Mouse (Mus musculus): ENCODE results near the gene Phf20.

DNA sequence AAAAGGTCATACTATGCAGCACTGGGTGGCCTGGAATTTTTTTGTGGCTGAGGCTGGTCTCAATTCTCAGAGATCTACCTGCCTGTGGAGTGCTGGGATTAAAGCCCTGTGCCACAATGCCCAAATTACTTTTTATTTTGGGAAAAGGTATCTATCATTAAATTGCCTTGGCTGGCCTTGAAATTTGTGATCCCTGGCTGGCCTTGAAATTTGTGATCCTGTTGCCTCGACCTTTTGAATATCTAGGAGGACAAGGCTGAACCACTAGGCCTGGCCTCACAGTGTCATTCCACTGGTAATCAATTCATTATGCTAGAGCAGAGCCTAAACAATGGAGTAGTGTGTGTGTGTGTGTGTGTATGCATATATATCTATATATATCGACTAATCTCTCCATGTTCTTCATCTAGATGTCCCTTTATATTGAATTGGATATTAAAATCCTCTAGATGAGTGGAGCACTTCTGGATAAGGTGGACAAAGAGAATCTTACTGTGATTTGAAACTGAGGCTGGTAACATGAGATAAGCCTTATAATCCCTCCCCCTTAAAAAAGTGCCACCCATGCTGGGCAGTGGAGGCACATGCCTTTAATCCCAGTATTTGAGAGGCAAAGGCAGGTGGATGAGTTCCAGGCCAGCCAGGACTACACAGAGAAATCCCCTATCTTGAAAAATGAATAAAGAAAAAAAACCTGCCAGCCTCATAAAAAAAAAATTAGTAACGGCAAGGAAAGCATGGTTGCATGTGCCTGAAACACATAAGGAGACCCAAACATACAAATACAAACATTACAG is 3.0 kb upstream of the Phf20 start:
- TF ChIP-seq POLR2A (IDR thresholded peaks at IDR 0.05; ENCODE audit: borderline replicate concordance, control insufficient read depth, low read depth, low read length): no peak
- TF ChIP-seq CTCF (IDR thresholded peaks at IDR 0.05; ENCODE audit: control insufficient read depth, insufficient read depth, low read length): no peak

Measured in bone marrow, adult 2 months (tissue).